Mouse (Mus musculus) bone marrow macrophage, adult 2 months (primary cell): ENCODE measurements around the gene Hapln2. TPM values are rescaled to one million over a fixed set of nuclear protein-coding genes. Genes with fewer than 3 reads are reported as not detected.

Source experiments
- H3K27ac ChIP-seq: 2 replicates; pipeline ENCODE4 v1.5.1; 2012; ENCODE audit warnings: low read depth, low read length; ENCODE audit not compliant: insufficient read depth
- H3K4me1 ChIP-seq: 2 replicates; pipeline ENCODE4 v1.6.1; 2012; ENCODE audit warnings: low read length; ENCODE audit not compliant: control insufficient read depth, insufficient read depth
- H3K4me3 ChIP-seq: 2 replicates; pipeline ENCODE4 v1.5.1; 2012; ENCODE audit warnings: mild to moderate bottlenecking, low read length, moderate library complexity; ENCODE audit not compliant: insufficient read depth
- CTCF ChIP-seq: IDR thresholded peaks from 2 replicates; pipeline ENCODE4 v1.5.1; 2012; ENCODE audit warnings: low read depth, mild to moderate bottlenecking, low read length, moderate library complexity
- POLR2A ChIP-seq: IDR thresholded peaks from 2 replicates; pipeline ENCODE4 v1.6.1; 2012; ENCODE audit warnings: mild to moderate bottlenecking, low read depth, low read length, borderline replicate concordance
- polyA plus RNA-seq: library from polyadenylated mRNA; stranded (reverse); fragments of >200 nt; gene quantifications from 2 replicates; pipeline ENCODE4 v1.2.4, GENCODE M21; 2012; ENCODE audit not compliant: missing spikeins, insufficient read depth, insufficient read length

The Hapln2 gene
- polyA plus RNA-seq, 1 experiment: not detected

DNA sequence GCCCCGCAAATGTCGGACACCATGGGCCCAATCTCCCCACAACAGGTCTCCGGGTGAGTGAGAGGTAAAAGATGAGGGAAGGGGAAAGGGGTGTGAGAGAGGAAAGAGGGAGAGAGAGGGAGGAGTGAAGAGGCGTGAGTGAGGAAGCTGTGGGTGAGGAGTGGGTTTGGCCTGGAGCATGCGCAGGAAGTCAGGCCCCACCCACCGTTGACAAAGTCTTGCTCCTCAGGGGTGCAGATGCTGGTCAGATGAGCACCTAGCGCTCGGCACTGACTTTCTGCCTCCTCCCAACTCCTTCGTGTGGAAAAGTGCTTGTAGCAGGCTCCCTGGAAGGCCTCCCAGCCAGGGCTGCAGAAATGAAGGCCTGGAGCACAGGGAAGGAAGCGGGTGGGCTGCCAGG, 37.4 kb downstream of the Hapln2 start:
- Histone ChIP-seq H3K4me1 (peaks cover 22% of the 10 kb centered on the region), H3K4me3 (no peak overlapping the region), H3K27ac (no peak overlapping the region)
- TF ChIP-seq POLR2A (no peak), CTCF (no peak)

DNA sequence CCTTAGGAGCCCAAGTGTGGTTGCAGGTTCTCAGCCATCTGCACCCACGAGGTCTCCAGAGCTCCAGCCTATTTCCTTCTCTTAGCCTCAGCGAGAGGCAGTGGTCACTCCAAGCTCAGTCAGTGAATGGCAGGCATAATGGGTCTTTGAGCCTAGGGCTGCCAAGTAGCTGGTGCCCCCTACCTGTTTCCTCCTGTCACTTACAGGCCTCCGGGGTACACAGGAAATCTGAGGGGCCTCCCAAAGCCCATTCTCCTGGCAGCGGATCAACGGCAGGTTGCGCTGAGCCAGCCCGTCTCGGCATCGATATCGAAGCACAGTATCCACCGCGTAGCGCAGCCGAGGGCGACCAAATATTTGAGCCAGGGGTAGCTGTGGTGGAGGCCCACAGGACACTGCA, 39.3 kb downstream of the Hapln2 start:
- TF ChIP-seq POLR2A: no peak
- TF ChIP-seq CTCF: no peak
- Histone ChIP-seq H3K4me3 (peak overlapping the region; percentile 55), H3K4me1 (peaks cover 38% of the 10 kb centered on the region), H3K27ac (no peak overlapping the region)

GRCm38 (mm10) chr3:87987633-87988032, 39.8 kb downstream of the Hapln2 start:
- Histone ChIP-seq H3K4me3 (peak overlapping the region; percentile 55), H3K27ac (no peak overlapping the region), H3K4me1 (peaks cover 41% of the 10 kb centered on the region)
- TF ChIP-seq CTCF (no peak), POLR2A (no peak)

GRCm38 (mm10) chr3:87986868-87987267, 40.5 kb downstream of the Hapln2 start:
- Histone ChIP-seq H3K4me1 (peaks cover 48% of the 10 kb centered on the region), H3K27ac (no peak overlapping the region), H3K4me3 (peak overlapping the region; percentile 55)
- no peak for TF ChIP-seq POLR2A
- TF ChIP-seq CTCF: peak; percentile 100

DNA sequence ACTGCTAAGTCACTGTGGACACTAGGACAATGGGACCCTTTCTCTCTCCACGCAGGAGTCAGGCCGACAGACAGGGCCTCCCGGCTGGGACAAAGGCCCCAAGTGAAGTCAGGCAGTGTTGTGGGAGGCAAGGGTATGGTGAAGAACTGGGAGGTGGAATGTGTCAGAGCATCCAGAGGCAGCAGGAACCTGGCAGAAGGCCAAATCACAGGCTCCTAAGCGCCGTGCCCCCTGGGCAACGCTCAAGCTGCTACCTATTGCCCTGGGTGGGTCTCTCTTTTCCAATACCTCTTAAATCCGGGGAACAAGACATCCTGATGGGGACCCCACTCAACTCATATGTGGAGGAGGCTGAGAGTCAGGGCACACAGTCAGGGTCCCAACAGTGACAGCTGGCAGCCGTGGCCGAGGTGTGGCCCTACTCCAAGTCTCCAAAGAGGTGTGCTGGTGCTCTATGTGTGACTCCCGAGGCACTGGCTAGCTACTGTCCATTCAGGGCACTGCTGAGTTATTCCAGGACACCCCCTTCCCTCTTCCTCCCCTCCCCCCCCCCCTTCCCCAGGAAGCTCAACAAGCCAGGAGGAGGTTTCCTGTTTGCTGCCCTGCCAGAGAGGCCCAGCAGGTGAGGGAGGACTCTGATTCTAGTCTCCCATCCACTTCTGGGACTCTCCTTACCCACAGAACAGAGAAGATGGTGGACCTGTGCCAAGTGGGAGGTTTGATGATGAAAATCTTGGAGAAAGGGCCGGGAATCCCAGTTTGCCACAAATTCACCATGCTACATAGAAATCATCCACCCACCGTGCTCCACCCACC, 41.7 kb downstream of the Hapln2 start:
- H3K27ac ChIP-seq: no peak overlapping the region
- no peak overlapping the region for H3K4me3 ChIP-seq
- H3K4me1 ChIP-seq: peaks cover 51% of the 10 kb centered on the region
- TF ChIP-seq POLR2A (no peak), CTCF (no peak)

DNA sequence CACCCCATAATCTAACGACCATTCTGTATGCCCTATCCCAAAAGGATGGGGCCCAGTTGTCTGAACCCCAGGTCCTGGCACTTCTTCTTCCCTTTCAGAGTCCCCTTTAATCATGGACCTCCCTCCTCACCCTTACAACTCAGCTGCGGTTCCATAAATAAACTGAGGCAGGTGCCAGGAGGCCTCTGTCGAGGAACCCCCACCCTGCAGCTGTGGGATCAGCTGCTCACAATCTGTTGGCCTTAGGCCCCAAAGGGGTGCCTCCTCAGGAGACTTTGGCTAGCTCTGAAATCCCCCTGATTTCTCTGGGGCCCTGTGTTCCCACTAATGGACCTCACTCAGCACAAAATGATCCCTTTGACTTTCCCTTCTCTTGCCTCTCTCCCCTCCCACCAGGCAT, 43.3 kb downstream of the Hapln2 start:
- H3K4me1 ChIP-seq: peaks cover 51% of the 10 kb centered on the region
- H3K27ac ChIP-seq: no peak overlapping the region
- TF ChIP-seq CTCF (no peak; the same call in 1 of the 2 replicates), POLR2A (no peak)
- no peak overlapping the region for H3K4me3 ChIP-seq

GRCm38 (mm10) chr3:87983627-87984026, 43.8 kb downstream of the Hapln2 start:
- Histone ChIP-seq H3K4me1 (peaks cover 50% of the 10 kb centered on the region), H3K27ac (no peak overlapping the region), H3K4me3 (no peak overlapping the region)
- TF ChIP-seq CTCF: no peak
- no peak for TF ChIP-seq POLR2A

- no peak overlapping the region for H3K4me3 ChIP-seq
- H3K27ac ChIP-seq: peak overlapping the region; percentile 37; the same call in 1 of the 2 replicates
- TF ChIP-seq POLR2A (no peak), CTCF (no peak)
- H3K4me1 ChIP-seq: peaks cover 44% of the 10 kb centered on the region
Observed at GRCm38 (mm10) chr3:87982836-87983601, 44.4 kb downstream of the Hapln2 start.

DNA sequence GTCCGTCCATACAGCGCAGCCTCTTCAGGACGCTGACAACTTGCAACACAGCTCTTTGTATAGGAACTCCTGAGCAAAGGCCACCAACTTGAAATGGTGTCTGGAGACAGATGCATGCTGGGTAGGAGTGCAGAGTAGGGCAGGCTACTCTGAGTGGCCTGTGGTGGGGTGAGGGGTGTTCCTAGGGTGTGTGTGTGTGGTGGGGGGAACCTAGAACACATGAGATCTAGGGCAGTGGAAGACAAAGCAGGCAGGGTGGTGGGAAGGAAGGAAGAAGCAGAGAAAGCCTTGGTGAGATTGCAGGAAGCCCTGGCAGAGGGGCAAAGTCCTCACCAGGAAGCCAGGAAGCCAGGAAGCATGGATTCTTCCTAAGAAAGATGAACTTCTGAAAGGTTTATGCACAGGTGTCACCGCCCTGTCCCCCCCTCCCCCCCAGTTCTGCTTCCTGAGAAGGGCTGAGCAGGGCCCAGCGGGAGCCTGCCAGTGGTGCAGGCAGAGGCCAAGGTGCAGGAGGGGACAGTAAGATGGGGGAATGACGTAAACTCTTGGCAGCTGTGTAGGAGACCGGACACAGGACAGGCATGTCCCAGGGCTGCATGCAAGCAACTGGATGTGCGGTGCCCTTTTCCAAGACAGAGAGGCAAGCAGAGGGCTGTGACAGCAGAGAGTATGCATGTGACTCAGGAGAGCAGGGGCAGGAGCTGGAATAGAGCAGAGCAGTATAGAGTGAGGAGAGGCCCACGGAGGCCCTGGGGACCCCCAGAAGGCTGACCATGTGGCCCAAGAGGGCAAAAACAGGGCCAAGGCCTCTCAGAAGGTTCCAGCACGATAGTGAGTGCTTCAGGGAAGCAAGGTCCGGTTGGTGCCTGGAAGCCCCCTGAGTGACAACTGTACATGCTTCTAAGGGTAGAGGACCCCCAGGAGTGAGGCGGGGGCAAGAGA, 45.2 kb downstream of the Hapln2 start:
- TF ChIP-seq CTCF (no peak), POLR2A (no peak)
- no peak overlapping the region for H3K4me3 ChIP-seq
- peak overlapping the region; percentile 37; the same call in 1 of the 2 replicates for H3K27ac ChIP-seq
- peaks cover 40% of the 10 kb centered on the region for H3K4me1 ChIP-seq
